Mouse (Mus musculus): Measurements from ENCODE around the gene Gm42674. TPM values are rescaled to one million over a fixed set of nuclear protein-coding genes. Genes with fewer than 3 reads are reported as not detected.

The Gm42674 gene
- polyA plus RNA-seq, 1 experiment = not detected

DNA sequence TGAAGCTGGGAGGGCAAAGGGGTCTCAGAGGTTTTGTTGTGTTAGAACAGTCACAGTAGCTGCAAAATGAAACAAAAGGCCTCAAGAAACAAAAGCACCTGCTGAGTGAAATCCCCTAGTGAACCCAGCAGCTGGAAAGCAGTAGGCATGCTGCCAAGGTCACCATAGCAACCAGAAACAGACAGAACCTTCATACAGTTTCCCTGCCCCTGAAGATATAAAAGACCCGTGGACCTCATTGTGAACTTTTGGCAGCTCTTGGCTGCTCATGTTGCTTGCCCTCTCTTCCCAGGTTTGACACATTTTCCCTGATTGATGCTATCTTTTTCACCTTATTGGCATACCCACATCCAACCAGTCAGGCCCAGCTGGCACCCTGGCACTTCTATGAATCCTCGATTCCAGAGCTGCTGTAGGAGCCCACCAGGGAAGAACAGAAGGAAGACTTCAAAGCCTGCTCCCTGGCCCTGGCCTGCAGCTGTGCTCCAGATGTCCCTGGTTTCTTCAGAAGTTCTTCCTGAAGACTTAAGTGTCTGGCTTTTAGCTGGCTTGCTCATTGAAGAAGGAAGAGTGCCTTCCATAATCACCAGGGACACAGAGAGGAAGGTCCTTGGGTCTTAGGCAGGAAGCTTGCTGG lies 21.8 kb downstream of the Gm42674 start:
- no peak for DNase-seq (ENCODE audit: low read depth)

DNA sequence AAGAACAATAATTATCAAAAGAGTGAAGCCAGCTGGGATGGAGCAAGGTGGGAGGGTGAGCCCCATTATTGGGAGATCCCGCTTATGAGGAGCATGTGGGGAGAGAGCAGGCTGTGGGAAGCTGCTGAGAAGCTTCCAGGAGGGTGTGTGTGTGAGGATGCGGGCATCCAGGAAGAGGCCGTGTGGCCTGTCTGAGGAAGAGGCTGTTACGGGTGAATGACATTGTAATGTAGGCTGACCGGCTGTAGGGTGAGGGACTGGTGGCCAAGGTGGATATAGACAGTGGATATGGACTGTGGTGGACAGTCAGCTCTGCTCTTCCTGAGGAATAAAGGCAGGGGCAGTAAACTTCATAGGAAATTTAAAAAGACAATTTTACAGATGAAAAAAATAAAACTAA lies 23.8 kb downstream of the Gm42674 start:
- no peak for DNase-seq (ENCODE audit: low read depth)

DNA sequence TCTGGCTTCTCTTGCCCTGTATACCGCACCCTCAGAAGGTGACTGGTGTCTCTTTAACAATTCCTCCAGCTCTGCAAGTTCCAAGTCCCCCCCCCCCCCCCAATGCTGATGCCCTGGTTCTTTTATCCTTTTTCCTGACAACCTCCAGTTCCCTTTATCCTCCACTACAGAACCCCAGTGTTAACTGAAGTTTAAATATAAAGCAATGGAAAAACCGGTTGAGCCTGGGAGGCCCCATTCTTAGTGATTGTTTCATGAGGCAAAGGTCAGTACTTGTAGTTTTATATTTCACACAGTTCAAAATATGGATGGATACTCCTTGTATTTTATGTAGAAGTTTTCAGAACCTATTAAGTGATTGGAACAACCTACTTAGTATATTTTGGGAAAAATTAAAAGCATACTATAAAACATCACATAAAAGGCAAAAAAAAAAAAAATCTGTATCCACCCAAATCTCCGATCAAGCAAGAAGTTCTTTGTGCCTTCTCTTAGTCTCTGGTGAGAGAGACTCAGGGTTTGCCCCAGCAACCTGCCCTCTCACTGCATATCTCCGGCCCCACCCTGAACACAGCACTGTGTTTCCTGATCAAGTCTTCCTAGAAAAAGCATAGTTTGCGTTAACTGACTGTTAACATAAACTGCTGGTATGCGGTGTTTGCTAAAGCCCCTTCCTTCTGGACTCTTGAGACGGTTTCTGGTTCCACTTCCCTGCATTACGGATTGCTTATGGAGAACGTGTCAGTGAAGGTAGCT lies 24.7 kb downstream of the Gm42674 start:
- no peak for DNase-seq (ENCODE audit: low read depth)

DNA sequence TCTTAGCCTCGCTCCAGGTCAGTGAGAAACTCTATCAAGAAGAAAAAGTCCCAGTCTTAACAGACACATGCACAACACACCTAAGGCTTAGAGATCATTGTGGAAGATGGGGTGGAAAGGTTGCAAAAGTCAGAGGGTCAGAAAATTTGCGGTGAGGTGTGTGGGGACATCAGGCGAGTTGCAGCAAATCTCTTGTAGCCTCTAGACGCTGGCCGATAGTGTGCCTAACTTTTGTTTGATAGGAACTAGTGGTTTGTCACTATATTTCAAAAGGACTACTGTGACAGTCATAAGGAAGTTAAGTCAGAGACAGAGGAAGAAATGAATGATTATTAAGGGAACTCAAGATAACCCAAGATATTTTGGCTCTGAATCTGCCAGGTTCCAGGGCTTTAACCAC lies 25.7 kb downstream of the Gm42674 start:
- DNase-seq (ENCODE audit: low read depth) = no peak

DNA sequence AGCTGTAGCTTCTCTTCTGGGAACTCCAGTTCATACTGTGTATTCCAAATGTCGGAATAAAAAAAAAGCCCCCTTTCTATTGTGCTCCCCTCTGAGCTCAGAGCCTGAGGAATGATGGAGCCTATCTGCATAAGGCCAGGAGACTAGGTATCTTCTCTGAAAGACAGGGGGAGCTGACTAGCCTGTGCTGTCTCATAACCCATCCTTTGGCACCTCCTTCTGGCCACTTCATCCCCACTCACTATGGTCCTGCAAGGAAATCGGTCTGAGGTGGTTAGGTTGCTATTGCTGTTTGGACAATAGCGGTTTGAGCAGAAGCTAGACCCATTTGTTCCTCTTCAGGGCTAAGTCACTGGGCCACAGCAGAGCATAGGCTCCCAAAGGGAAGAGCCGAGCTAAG lies 26.1 kb downstream of the Gm42674 start:
- DNase-seq (ENCODE audit: low read depth) = no peak

DNA sequence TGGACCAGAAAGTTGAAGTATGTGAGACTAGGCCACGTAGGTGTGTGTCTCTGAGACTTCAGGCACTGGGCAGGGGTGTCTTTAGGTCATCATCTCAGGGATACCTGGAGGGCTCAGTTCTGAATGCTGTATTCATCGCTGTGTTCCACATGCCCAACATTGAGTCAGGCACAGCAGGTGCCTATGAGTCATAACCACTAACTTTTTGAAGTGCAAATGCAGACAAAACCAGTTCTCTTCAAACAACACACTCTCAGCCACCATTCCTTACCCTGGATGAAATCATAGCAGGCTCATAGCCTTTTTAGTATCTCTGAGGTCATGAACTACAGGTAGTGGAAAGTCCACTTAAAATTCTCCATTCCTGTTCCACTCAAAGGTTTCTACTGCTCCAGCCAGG lies 27.6 kb downstream of the Gm42674 start:
- DNase-seq (ENCODE audit: low read depth) = no peak

DNA sequence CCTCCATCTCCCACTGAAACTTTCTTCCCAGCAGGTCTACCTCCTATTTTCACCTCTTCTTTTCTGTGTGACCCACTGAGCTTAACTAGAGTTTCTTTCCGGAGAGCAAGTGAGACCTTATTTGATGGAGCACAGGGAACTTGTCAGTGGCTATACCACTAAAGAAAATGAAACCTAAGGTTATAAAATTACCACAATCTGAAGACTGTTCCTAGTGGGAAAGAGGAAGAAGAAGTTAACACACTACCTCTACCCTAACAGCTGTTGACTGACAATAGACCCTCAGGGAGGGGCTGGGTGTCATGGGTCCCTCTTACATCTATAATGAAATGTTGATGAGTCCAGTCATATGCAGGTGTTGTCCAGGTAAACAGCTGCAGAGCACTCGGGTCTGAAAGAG lies 30.3 kb downstream of the Gm42674 start:
- DNase-seq (ENCODE audit: low read depth) = no peak

DNA sequence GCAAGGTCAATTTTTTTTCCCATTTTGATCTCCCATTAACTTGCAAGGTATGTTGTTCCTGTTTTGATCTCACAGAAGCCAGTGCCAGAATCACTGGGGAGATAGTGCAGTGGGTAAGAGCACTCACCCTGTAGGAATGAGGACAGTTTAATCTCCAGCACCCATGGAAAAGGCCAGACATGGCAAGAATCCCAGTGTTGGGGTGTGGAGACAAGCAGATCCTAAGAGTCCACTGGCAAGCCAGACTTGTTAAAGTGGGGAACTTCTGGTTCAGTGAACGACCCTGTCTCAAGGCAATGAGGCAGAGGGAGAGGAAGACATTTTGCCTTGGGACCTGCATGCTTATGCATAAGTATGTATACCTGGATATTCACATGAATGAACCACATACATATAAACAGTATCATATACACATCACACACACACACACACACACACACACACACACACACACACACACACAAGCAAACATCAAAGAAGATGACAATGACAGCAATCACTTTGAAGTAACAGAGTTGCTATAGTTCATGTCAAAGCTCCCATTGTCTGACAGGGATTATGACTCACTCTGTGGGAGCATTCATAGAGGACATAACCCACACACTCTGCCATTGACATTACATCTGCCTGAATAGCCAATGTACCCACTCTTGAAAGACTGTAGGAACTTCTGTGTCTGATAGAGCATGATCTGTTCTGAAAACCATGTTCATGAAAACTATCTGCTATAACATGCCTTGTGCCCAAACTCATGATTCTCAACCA lies 37.0 kb downstream of the Gm42674 start:
- no peak for DNase-seq (ENCODE audit: low read depth)

DNA sequence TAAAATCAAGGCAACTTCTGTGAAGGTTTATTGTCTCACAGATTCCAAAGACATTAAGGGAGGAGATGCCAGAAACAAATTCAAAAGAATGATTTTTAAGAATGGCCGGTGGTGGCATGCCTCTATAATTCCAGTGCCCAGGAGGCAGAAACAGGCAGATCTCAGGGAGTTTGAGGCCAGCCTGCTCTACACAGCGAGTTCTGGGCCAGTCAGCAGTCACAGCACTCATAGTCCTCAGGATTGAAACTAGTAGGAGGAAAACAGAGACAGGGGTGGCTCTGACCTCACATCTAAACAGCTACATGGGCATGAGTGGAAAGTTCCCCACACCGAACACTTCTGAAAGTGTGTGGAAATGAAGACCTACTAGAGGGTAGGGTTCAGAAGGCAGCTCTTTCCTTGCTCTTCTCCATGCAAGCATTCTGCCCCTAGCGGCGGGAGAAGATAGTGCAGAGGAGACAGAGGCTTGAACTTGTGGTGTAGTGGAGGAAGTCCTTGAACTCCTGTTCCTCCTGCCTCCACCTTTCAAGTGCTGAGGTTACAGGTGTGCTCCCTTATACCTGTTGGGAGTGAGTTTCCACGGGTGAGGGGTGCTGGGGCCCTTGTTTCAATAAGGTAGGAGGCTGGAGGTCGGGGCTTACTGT lies 37.9 kb downstream of the Gm42674 start:
- no peak for DNase-seq (ENCODE audit: low read depth)

DNA sequence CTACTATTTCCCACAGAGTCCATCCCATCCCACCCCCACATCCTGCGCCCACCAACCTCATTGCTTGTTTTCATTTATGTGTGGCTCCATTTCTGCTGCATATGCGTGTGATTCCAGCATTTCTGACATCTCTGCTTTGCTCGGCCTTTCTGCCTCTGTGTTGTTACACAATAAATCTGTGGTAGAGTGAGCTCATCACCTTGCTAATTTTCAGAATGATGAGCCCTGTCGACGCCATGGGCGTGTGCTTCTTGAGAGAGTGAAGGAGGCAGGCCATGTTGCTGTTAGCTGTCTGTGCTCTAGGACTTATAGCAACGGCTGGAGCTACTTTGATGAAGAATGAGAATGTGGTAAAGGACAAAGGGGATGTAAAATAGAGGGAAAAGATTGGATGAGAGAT lies 39.3 kb downstream of the Gm42674 start:
- no peak for DNase-seq (ENCODE audit: low read depth)

DNA sequence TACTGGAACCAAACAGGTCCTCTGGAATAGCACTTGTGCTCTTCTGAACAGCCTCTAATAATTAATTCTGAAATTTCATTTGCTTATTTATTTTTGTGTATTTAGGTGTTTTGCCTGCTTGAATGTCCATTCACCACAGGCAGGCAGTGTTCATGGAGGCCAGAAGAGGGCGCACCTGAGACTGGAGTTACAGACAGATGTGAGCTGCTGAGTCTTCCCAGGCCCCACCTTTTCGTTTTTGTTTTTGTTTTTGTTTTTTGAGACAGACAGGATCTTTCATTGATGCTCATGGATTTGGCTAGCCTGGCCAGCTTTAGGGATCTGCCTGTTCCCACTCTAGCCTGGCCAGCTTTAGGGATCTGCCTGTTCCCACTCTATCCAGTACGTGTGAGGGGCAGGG lies 42.5 kb downstream of the Gm42674 start:
- DNase-seq (ENCODE audit: low read depth) = no peak

DNA sequence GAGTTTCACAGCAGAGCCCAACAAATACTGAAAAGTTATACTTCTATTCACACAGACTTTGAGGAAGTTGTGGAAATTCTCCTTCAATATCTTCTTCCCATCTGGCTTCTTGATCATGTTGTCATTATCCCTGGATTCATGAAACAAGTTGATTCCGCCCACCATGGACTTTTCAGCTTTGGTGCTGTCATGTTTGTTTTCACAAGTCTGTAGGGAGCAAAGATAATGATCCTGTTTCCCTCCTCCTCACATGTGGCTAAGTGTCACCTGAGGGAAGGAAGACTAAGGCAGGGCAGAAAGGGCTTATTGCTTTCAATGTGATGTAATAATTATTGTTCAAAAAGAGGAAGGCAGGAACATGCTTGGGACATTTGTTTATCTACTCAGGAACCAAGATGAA lies 45.6 kb downstream of the Gm42674 start:
- peak; percentile 68 for DNase-seq (ENCODE audit: low read depth)

DNA sequence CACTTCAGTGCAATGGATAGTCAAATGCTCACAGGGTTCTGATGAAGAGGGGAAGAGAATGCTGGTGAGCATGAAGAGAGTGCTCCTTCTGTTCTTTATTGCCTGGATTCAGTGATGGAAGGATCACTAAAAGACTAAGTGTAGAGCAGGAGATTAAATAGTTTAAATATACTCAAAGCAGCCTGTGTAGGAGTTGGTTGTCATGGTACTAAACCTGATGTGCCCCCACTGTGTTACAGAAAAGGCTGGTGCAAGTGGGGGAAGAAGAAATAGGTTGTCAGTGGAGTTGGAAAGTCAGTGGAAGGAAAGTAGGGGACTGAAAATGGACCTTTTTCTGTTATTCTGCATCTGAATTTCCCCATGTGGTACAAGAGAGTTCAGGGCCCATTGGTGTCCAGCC lies 47.3 kb downstream of the Gm42674 start:
- no peak for DNase-seq (ENCODE audit: low read depth)

DNA sequence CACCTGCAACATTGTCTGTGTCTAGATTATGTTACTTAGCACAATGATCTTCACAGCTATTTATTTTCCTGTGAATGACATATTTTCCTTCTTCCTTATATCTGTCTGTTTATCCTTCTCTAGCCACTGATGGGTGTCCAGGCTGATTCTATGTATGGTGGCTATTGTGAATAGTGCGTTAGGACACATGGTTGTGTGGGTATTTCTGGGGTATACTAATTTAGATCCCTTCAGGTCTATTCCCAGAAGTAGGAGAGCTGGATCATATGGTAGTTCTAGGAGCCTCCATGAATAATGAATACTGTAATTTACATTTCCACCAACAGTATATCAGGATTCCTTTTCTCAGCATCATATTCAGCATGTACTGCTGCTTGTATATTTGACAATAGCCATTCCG lies 48.1 kb downstream of the Gm42674 start:
- no peak for DNase-seq (ENCODE audit: low read depth)

DNA sequence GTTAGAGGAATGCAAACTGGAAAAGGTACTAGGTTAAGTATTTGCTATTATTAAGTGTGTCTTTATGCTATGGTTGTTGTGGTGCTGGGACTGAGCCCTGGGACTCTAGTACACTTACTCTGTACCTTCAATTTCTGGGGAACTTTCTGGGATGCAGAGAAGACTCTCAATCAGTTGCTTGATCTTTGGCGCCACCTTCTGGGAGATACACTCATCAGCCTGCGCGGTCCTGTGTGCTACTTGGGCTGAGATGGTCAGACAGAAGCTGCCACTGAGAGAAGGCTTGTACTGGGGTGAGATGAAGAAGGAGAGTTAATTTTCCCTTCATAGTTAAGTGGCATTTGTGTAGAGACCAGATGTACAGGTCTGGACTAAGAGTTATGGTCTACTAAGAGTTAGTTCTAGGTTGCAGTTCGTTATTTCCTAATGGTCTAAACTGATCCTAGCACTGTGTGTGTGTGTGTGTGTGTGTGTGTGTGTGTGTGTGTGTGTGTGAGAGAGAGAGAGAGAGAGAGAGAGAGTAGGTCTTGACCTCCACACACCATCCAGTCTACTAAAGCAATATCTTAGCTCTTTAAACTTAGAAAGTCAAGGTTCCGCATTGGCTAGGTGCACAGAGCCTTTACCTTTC lies 51.3 kb downstream of the Gm42674 start:
- no peak for DNase-seq (ENCODE audit: low read depth)

DNA sequence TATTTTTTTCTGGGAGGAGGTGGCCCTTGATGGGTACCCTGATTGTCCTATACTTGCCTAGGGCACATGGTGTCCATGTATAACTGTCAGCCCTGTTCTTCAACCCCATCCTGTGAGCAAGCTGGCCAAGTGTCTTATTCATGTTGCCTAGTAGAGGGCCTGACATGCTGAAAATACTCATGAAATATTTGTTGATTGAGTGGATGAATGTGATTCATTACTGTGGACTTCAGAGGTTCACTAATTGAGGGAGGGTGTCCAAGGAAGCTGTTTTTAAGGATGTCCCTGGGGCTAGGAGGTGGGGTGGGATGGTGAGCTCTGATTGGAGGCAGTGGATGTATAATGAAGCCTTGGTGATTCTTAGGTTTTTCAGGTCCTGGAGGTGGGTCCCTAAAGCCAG lies 52.0 kb downstream of the Gm42674 start, which contains the start of gene S100a7a:
Gene S100a7a, plus strand, starts transcription at position 301 of the 400 bp plus-strand sequence.
- no peak for DNase-seq (ENCODE audit: low read depth)

Other genes starting within 250 kb of the Gm42674 start
- 7.4 and 9.4 TPM in 2 replicates for gene Slc27a3, start 212.0 kb upstream of the Gm42674 start, polyA plus RNA-seq (2012; rRNA removed)
- gene Ints3, start 168.3 kb upstream of the Gm42674 start, polyA plus RNA-seq (2012; rRNA removed) = 30.2 and 36.5 TPM in 2 replicates
- gene Npr1, start 136.0 kb upstream of the Gm42674 start, polyA plus RNA-seq (2012; rRNA removed) = 49.7 and 51.1 TPM in 2 replicates
- gene Ilf2, start 125.8 kb upstream of the Gm42674 start, polyA plus RNA-seq (2012; rRNA removed) = 30.6 and 34.0 TPM in 2 replicates
- gene Snapin, start 110.9 kb upstream of the Gm42674 start, polyA plus RNA-seq (2012; rRNA removed) = 38.3 and 41.3 TPM in 2 replicates
- 35.9 and 46.2 TPM in 2 replicates for gene Chtop, start 92.4 kb upstream of the Gm42674 start, polyA plus RNA-seq (2012; rRNA removed)
- 184 and 230 TPM in 2 replicates for gene S100a1, start 87.5 kb upstream of the Gm42674 start, polyA plus RNA-seq (2012; rRNA removed)
- 73.7 and 97.9 TPM in 2 replicates for gene S100a13, start 87.5 kb upstream of the Gm42674 start, polyA plus RNA-seq (2012; rRNA removed)
- gene S100a14, start 75.0 kb upstream of the Gm42674 start, polyA plus RNA-seq (2012; rRNA removed) = 2.5 and 7.2 TPM in 2 replicates
- 161 and 192 TPM in 2 replicates for gene S100a16, start 64.7 kb upstream of the Gm42674 start, polyA plus RNA-seq (2012; rRNA removed)
- 1.4 TPM in 2 replicates for gene S100a3, start 41.3 kb upstream of the Gm42674 start, polyA plus RNA-seq (2012; rRNA removed)
- not detected in 2 replicates for gene S100a2, start 11.7 kb upstream of the Gm42674 start, polyA plus RNA-seq (2012; rRNA removed)
- 27.8 and 69.1 TPM in 2 replicates for gene S100a4, start 1.9 kb downstream of the Gm42674 start, polyA plus RNA-seq (2012; rRNA removed)
- gene S100a5, start 6.6 kb downstream of the Gm42674 start, polyA plus RNA-seq (2012; rRNA removed) = not detected in 2 replicates
- 229 and 578 TPM in 2 replicates for gene S100a6, start 11.0 kb downstream of the Gm42674 start, polyA plus RNA-seq (2012; rRNA removed)
- 0.19 and 0.39 TPM in 2 replicates for gene S100a7a, start 52.1 kb downstream of the Gm42674 start, polyA plus RNA-seq (2012; rRNA removed)
- 0.48 and 7.4 TPM in 2 replicates for gene S100a8, start 67.1 kb downstream of the Gm42674 start, polyA plus RNA-seq (2012; rRNA removed)
- 1.2 and 1.3 TPM in 2 replicates for gene S100a9, start 93.8 kb downstream of the Gm42674 start, polyA plus RNA-seq (2012; rRNA removed)
- 0.76 and 0.77 TPM in 2 replicates for gene Pglyrp4, start 125.0 kb downstream of the Gm42674 start, polyA plus RNA-seq (2012; rRNA removed)
- not detected in 2 replicates for gene Gm5849, start 176.0 kb downstream of the Gm42674 start, polyA plus RNA-seq (2012; rRNA removed)